Mouse (Mus musculus) urinary bladder, postnatal 36 days (tissue): ENCODE measurements at regions not wholly inside any gene's neighbourhood (a gene's known extent, or its start where the extent isn't known, plus 50 kb on each side); places are given as distances from the start of the nearest gene placed in this dataset.
A peak's percentile ranks its signal among the peaks of the same experiment; 100 is the strongest.

Experiments
- DNase-seq, 2 experiments: peaks; one replicate each; pipeline ENCODE4 v3.0.0; 2022; ENCODE audit warnings: low spot score in 2 of 2, mixed read lengths in 1 of 2

DNA sequence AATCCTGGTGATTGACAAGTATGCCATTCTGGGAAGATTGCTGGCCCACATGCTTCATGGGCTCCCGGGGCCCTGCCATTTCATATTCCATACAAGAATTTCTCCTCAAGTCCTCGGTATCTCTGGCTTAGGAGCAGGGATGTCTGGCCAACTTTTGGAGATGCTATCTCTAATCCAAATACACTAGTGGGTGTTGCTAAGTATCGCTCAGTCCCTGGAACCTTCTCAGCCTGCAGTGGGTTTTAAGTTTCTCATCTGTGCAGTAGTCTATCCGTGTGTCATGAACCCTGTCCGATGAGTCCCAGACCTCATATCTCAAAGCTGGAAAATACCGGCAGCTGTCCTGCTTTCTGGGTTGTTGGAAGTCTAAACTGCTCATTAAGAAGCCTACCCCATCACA lies 198.9 kb downstream of the Zfp36l1 start:
- no peak for DNase-seq

DNA sequence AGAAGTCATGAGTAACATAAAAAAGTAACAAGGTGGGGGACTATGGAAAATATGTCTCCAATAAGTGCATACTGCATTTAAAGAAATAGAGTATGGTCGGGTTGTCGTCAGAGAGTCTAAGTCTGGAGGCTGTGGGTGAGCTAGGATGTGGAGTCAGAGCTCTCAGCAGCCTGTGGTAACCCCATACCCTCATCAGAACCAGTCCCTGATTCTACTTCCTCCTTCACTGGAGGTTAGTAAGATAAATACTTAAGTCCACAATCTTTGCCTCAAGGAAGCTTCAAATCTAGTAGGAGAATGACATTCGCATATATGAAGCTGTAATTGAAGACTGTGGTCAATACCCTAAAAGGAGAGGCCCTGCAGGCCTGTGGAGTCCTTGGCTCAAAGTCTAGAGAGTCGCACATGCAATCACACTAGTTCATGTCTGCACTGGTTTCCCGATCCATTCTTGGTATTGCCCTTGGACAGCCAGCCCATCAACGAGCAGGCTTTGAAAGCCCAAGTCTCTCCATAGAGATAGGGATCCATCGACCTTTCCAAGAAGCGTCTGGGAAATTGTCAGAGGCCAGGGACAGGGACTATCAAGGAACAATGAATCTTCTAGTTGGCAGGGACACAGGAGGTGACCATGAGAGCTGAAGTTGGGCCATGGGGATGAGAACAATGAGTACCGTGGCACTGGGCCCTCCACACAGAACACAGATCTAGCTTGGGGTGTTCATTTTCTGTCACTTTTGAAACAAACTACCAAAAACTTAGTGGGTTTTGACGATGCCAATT lies 200.3 kb downstream of the Zfp36l1 start:
- DNase-seq = no peak

DNA sequence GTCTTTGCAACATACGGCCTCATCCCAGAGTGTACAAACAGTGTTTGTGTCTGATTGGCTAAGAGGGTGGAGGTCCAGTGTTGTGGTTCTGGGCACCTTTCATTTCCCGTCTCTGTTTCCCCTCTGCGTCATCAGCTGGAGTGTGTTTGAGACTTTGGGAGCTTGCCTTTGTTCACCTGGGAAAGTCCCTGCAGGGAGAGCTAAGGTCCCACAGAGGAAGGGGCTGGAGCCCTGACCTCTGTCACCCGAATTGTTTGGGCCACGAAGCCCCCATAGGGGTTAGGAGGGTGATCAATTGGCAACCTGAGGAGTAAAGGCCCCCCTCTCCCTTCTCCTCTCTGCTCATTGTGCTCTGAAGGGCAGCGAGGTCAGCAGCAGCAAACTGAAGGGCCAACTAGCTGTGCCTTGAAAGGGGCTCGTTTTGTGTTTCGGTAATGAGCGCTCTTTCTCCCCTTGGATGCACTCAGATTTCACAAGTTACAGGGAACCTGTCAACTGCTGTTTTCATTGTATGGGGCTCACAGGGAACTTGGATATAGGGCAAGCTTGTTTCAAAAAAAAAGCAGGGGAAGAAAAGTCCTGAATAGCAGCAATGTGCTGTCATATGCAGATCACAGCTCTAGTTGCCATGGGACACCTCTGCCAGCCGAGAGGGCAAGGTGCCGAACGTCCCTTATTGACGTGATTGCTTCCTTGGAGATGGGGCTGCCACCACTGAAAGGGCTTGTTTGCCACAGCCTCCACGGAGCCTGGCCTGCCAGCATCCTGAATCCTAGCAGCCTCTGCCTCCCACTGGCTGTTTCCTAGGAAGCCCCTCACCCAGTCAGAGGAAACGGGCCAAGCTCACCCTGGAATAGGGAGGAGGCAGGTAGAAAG lies 201.7 kb downstream of the Zfp36l1 start:
- DNase-seq = no peak

DNA sequence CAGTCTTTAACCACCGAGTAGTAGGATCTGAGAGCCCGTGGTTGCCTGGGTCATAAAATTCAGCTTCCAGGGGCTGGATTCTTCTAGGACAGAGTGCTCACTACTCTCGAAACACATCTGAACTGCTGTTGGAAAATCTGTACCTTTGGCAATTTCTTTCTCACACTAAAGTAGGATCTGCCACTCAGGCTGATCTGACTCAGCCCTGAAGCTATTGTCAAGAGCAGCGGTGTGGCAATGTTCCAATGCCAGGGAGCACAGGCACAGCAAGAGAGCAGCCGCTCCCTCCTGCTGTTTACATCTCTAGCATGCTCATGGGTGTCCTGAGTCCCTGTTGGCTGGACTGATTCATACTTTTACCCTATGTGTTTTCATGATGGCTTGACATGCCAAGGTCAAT lies 205.2 kb downstream of the Zfp36l1 start:
- DNase-seq = peak in 1 of 2 experiments; percentile 78

DNA sequence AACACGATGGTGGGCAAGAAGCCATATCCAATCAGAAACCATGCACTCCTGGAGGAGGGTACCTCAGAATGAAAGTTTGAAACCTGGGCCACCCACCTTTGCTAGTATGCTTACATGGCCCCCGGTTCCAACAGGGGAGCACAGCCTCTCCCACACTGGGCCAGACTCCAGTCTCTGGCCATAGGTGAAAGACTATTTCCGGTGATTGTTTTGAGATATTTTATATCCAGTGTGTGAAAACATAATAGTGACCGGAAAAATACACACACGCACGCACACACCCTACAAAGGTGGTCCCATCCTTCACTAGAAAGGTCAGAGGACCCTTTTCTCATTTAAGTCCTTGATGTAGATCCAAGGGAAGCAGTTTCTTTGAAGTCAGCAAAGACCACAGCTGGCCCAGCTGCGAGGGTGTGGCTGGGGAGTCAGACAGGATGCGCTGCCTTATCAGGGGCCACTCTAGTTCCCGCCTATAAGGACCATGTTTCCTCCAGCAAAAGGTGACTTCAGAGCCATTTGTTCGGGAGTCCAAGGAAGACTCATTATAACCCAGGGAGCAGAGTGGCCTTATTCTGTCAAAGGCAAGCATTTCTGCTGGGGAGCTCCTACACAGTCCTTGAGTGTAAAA lies 206.0 kb downstream of the Zfp36l1 start:
- DNase-seq = no peak

DNA sequence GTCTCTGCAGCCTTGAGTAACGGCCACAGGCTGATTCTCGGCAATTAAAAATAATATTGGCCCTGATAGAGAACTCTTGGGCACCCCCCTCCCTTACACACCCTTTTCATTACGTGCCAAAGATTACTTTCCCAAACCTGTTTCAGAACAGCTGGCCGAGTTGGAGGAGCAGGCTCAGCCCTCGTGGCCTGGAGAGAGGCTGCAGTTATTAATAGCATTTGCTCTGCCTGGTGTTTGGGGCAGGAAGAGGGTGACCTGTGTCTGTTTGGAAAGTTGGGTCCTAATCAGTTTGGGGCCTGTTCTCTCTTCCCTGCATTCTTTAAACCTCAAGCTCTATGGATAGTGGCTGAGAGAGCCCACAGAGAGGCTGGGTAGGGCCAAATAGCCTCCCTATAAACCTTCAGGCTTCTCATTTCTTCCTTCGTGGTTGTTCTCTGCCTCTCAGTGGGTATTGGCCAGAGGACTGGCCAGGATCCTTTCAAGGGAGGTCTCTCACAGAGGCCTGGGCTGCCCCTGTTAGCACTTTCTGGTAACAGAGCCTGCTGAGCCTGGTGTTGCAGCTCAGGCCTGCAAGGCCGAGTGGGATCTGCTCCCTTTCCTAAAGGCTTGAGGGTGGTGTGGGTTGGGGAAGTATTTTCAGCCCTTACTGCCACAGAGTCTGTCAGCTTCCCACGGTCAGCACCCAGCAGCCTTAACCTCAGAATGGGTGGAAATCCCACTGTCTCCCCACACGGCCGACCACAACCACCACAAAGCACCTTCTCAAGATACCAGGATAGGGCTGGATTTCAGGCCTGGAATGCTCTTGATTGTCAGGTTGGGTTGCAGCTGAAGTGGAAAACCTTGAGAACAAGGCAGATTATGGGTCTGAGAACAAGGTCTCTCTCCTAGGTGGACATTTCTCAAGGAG lies 206.7 kb downstream of the Zfp36l1 start:
- DNase-seq = peak in 1 of 2 experiments; percentile 76

DNA sequence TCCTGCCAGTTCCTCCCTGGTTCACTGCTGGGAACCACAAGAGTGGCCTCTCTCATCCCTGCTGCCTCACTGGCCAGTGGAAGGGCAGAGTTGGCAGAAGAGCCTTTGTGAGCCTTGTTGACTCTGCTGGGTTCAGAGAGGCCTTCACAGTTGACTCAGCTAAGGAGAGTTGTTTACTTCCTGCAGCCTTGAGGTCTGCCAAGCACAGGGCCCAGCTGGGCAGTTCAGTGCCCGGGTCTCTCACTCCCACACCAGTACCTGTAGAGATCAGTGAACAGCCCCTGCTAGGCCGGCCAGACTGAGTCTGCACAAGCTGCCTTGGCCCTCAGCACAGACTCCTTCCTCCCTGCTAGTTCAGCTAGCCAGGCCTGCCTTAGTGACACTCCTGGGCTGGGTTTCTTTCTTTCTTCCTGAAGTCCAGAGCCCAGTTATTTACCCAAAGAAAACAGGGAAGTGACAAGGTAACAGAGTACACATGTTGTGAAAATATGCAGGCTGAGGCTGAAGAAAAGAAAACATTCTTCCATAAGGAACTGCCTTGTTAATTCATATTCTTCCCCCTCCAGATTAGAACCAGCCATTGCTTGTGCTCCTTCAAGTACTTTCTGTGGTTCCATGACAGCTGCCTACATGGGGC lies 207.8 kb downstream of the Zfp36l1 start:
- peak in 1 of 2 experiments; percentile 74 for DNase-seq

DNA sequence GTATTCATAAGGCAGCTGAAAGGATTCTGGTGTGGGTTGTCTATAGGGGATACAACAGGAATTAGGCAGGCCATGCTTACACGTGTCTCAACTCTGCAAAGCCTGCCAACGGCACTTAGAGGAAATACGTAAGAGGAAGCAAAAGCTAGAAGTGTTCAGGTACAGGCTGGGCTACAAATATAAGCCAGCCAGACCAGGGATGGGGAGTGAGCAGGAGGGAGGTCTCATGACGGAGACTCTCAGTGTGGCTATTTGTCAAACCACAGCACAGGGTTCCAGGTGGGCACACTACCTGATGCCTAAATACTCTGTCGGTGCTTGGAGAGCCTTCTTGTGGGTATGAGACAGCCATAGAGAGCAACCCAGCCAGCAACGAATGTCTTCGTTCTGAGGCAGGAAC lies 210.1 kb downstream of the Zfp36l1 start:
- no peak for DNase-seq

DNA sequence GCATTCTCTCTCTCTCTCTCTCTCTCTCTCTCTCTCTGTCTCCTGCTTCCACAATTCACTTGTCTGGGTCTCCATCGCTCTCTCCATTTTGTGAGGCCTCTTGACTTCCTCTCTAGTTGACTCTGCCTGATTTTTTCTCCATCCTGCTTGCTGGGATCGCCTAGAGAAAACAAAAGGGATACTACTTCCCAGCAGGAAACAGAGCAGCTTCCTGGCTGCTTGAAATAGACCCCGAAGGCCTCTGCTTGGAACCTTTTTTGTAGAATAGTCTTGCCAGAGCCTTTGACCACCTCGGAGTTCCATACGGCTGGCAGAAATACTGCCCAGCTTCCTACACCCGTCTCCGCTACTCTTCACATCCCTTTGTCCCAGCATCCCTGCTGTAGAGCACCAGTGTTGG lies 210.7 kb downstream of the Zfp36l1 start:
- DNase-seq = no peak

DNA sequence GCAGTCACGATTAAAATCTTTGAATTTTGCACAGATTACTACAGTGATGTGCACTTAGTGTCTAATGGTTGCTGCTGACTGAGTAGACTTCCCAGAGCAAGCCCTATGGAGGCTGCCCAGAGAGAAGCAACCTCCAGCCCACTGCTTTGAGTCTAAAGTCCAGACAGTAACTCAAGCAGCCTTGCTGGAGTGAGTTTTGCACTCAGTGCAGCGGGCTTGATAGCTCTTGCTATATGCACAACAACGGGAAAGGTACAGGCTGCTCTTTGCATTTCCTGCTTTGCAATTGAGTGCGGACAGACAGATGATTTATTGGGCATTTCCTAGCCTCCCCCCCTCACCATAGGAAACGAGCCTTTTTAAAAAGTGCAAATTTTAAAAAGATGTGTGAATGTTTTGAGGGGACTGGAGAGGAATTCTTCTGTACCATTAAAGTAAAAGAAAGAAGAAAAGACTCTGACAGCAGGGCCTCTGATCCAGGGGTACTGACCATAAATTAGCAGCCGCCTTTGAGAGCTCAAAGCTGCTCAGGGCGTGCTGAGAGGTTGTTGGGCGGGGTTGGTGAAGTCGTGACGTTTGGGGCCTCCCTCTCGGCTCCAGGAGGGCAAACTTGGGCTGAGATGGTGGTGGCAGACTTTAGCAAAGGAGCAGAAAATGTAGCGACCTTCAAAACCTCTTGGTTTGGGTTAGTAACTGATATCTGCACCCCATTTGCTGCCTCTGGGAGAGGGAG lies 214.4 kb downstream of the Zfp36l1 start:
- no peak for DNase-seq

DNA sequence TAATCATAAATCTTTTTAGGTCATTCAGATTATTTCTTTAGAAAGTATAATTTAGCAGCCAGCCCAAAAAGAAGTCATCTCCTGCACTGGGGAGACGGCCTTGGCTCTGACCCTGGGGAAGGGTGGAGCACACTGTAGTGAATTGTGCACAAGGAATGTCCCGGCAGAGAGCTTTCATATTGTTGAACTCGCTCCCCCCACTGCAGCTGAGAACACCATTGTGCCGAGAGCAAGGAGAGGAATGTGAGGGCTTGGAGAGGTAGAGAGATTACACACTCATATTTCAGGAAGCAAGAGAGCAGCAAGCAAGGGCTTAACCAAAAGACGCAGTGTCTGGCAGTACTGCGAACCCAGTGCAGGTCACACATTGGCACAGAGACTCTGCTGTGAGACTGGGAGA lies 216.8 kb downstream of the Zfp36l1 start:
- DNase-seq = peak in 1 of 2 experiments; percentile 71

DNA sequence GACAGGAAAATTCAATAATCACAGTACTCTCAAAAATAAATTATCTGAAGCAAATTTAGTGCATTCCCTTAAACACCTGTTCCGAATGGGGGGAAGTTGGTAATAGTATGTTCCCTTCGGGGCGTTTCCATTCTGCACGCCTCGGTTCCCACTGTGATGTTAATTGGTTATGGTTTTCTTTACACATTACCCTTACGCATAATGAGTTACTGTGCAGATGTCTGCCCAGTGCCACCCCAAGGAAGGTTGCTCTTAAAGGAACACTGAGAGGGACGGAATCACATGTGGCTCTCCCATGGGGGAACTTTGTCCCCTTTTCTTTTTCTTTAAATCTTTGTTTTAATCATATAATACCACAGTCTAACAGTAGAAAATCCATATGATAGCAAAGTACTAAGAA lies 217.5 kb downstream of the Zfp36l1 start:
- no peak for DNase-seq

DNA sequence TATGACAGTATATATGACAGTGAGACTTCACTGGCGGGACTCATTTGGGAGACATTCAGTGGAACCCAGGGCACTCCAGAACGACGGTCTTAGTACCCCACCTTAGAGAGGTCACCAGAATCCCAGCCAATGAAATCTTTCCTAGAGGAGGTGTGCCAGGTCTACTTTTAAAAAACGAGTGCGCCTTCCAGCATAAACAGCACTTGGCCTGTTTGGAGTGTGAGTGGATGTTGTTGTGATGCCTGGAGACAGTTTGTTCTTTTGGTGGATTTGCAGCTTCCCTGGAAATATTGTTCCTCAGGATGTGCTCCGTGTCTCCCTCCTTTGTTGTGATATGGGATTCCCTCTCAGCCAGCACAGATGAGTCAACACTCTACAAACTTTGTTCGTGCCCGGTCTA lies 219.9 kb downstream of the Zfp36l1 start:
- no peak for DNase-seq

DNA sequence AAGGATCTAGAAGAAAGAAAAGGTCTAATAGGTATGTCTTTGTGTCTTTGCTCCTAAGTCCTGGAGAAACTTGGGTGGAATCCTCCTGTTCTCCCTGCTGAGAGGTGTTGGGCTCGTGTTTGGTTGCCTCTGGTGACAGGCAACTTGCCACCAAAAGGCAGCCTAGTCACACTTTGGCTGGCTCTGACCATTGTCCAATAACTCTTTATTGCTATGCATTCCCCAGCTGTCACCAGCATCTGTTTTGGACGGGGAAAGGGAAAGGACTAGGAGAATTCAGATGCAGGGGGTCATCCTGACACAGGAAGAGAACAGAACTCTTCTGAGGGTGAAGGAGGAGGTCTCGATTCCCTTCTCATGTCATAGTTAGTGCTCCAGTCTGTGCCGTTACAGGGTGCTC lies 220.9 kb downstream of the Zfp36l1 start:
- DNase-seq = no peak

DNA sequence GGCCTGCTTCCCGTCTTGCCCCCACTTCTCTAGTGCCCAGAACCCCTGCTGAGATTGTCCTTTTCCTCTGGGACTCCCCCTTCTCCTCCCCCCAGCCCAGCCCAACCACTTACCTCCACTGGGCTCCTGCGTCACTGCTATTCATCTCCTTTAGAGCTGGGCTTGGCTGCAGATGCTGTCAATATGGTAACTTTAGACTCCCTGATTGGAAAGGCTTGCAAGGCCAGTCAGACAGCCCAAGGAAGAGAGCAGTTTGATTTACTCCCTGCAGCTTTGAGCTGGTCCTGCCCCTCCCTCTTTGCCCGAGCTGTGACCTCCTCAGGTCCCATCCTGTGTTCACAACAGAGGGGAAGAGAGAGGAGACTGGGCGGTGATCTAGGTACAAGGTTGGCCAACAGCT lies 221.9 kb downstream of the Zfp36l1 start:
- peak; percentile 65 to 77 for DNase-seq

DNA sequence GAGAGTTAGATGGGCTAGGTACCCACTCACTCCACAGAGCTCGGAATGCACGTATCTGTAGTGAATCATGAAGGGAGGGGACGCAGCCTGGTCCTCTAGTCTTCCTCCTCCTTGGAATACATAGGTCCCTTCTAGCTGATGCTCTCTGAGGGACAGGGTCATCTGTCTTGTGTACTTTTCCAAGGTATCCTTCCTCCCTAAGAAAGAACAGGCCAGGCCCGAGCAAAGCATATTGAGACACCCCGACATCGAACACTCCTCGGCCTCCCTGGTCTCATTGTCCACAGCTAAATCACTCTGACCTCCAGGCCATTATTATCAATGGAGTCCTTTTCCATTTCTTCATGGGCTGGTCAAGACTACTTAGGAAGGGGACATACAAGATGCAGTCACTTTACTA lies 222.5 kb downstream of the Zfp36l1 start:
- no peak for DNase-seq

DNA sequence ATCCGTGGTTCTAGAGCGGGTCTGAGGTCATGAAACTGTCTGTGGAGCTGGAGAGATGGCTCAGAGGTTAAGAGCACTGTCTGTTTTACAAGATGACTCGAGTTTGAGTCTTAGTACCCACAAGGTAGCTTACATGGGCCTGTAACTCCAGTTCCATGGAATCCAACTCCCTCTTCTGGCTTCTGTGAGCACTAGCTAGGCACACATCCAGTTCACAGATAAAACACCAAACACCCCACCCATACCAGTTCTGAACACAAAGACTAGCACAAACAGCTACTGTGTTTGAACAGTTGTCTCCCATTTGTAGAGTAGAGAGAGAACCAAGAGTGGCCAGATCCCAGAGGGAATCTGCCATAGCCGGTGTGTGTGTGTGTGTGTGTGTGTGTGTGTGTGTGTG lies 224.0 kb downstream of the Zfp36l1 start:
- DNase-seq = no peak

DNA sequence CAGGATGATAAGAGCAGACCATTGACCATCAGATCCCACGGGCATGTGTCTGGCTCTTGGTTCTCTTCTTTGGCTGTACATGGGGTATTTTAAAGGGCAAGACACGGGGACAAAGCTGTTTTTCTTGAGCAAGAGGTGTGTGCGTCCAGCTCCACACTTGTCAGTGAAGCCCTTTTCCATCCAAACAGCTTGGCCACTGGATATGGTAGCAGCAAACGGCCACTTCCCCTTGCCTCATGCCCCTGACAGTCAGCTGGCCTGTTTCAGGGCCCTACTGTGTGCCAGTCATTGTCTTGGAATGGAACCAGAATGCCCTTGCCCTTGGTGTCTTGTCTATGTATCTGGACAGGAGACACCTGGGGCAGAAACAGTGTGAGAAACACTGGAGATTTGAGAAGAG lies 224.7 kb downstream of the Zfp36l1 start:
- DNase-seq = no peak

DNA sequence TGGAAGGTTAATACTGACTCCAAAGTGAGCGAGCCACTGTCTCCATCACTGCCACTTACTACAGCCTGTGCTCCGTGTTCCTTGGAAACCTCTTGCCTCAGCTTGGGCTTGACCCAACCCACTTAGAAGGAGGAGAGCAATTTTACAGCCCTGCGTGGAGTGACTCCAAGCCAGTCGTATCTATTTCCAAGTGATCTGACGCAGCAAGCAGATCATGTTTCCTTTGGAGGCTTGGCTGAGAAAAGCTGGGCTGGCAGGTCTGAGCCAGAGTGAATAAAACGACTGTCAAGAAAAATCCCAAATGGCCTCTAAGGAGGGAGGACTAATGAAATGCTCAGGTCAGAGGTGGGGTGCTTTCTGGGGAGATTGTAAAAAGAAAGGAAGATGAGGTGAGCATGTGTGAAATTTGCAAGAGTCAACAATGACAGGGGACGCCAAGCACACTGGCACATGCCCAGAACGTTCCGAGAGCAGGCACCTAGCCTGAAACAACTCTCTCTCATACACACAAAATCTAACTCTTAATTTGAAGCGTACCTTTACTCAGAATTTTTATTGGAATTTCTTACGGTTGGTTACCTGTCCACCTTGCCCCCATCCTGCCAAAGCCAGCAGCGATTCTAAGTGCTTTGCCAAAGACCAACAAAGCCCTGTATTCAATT lies 225.5 kb downstream of the Zfp36l1 start:
- peak; percentile 79 to 88 for DNase-seq

DNA sequence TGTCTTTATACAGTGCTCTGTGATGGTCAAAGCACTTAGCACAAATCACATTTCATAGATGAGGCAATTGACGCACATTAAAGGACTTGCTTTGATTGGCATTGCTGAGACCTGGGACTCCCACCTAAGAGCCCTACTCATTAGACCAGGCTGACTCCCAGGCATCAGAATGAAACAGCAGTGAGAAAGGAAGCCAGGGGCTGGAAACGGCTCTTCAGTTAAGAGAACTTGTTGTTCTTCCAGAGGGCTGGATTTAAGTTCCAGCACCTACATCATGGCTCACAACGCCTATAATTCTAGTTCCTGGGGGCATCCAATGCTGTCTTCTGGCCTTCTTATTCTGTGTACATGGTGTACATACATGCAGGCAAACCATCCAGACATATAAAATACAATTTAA lies 226.3 kb downstream of the Zfp36l1 start:
- no peak for DNase-seq
